Mouse (Mus musculus) ovary, postnatal 10 days (tissue): ENCODE results near the gene Dkkl1.
"Not testable (repeated sequence)": the region's sequence is repeated elsewhere in the genome, so short reads cannot be mapped to it uniquely, and the experiment has no call there.

Source experiments
- DNase-seq: peaks from one replicate; pipeline ENCODE4 v3.0.0; 2022; ENCODE audit warnings: low spot score

Gene Dkkl1

DNA sequence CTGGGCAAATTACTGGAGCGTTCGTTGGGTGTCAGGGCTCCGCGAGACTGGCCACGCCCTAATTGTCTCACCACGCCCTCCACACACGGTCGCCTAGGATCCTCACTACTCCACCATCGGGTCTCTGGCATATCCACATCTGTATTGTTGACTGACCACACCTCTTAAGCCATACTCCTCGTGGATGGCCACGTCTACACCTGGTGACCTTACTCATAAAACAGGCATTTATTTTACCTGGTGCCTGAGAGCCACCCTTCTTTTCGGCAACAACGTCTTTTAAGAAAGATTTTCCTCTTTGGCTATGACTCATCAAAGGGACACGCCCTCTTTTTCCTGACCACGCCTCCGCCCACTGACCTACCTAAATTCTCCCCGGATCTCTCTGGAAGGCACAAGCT is at the start of gene Dkkl1:
Gene Dkkl1 (minus strand): TSS at position 297 of the 401 bp plus-strand sequence.
- DNase-seq: no peak

DNA sequence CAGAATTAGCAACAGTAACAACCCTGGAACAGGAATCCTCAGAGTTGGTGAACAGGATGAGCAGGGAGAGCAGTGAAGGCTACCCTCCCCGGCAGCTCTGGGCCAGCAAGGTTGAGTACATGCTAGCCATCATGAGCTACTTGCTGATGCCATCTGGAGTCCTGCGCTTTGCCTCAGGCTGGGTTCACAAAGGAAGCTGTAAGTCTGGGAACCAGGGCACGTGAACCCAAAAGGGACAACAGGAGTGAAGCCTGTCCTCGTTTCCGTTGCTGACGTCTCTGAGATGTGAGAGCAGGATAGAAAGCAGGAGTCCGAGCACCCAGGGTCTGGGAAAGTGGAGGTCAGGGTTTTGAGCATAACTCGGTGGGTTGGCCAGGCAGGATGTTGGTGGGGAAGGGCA is 47.3 kb upstream of the Dkkl1 start:
- no peak for DNase-seq

DNA sequence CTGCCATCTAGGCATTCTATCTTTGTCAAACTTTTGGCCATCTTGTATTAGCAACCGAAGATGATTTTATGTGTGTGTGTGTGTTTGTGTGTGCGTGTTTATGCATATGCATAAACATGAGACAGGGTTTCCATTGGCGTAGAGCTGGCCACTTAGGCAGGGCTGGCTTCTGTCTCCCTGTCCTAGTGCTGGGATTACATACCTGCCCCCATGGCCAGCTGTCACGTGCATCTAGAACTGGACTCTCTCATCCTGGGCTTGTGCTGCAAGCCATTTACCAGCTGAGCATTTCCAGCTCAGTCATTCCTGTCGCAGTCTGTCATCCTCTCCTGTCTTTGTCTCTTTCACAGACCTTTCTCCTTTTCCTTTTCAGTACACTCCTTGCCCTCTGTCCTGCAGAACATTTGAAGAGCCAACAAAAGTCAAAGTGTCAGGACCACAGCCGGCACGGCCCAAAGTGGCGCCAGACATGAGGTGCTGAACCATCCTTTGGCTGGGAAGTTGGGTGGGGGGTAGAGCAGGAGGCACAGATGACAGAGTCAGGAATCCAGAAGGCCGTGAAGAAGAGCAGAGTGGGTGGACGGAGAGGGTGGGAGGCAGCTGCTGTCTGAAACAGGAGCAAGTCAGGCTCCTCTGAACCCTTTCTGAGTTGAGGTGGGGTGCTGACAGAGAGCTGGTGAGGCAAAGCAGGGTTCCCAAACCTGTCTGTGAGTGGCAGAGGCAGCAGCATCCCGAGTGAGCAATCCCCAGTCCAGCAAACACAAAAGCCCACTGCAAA is 45.3 kb upstream of the Dkkl1 start:
- DNase-seq: no peak

DNA sequence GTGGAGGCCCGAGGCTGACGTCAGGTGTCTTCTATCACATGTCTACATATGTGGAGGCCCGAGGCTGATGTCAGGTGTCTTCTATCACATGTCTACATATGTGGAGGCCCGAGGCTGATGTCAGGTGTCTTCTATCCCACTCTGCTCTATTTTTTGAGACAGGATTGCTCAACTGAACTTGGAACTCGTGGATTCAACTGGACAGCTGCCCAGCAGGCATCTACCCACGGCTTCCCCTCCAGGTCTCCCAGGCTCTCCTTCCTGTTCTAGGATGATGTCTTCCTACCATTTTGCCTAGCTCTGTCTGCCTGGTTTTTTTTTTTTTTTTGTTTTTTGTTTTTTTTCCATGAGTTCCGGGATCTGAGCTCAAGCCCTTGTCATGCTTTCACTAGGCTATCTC is 43.9 kb upstream of the Dkkl1 start:
- not testable (repeated sequence) for DNase-seq

DNA sequence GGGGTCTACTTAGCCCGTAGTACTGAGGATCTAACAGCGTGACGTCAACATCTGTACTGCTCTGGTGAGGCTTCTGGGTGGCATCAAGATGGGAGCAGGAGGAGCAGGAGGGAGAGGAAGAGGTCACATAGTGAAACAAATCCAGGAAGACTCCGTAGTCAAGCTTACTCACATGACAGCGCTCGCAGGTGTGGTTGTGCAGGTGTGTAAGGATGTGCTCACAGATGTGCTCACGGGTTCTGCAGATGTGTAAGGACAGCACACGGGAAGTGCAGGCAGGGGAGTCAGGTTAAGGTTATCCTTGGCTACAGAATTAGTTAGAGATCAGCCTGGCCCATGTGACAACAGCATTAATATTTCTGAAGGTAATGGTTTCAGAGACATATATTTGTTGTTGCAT is 41.9 kb upstream of the Dkkl1 start:
- no peak for DNase-seq

DNA sequence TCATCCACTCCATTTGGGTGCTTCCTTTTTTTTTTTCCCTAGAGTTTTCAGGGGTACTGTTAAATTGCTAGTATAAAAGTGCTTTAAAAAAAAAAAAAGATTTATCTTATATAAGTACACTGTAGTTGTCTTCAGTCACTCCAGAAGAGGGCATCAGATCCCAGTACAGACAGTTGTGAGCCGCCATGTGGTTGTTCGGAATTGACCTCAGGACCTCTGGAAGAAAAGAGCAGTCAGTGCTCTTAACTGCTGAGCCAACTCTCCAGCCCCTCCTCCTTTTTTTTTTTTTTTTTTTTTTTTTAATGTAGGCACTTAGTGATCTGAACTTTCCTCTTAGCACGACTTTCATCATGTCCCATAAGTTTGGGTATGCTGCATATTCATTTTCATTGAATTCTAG is 35.7 kb upstream of the Dkkl1 start:
- no peak for DNase-seq

DNA sequence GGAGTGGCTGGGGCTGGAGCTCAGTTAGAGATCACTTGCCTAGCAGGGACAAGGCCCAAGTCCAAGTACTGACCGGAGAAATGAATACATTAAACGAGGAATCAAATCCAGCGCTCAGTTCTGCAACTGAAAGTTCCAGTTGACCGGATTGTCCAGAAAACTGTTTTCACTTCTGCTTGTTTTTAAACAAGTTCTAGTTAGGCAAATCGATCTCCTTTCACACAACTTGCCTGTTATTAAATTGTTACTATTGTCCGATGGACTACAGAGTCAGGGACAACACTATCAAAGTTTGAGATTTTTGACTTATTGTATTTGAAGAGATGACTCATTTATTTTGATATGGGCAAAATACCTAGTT is 29.4 kb upstream of the Dkkl1 start:
- no peak for DNase-seq

DNA sequence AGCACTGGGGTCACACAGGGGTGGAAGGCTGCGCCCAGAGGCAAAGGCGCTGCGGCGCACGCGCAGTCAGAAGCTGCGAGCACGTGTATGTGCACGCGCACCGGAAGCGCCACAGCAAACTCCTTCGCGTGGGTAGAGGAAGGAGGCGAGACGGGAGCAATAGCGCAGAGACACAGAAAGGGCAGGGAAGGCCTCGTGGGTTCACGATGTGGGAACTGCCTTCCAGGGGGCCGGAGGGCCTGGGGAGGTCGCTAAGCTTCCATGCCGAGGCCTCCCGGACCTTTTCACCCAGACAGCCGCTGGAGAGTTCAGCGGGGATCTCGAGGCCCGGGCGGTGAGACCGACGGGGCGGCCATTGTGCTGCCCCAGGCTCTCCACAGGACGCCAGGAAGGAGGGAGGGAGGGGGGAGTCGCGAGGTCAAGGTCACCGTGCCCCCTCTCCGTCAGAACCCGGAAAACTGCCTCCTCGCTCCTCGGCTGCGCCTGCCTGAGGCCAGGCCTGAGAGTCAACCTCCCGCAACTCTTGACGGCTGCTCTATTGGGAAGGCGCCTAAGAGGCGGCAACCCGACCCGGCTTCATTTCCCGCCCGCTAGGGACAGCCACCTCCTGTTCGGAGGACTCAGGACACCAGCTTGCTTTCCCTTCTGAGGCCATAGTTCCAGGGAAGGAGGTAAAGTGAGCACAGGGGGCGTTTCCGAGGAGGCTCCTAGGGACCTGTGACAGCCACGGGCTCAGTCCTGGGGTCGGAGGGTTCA is 28.9 kb upstream of the Dkkl1 start, which contains the start of gene Slc6a16:
Gene Slc6a16 (plus strand): TSS at position 453 of the 756 bp plus-strand sequence.
- no peak for DNase-seq

DNA sequence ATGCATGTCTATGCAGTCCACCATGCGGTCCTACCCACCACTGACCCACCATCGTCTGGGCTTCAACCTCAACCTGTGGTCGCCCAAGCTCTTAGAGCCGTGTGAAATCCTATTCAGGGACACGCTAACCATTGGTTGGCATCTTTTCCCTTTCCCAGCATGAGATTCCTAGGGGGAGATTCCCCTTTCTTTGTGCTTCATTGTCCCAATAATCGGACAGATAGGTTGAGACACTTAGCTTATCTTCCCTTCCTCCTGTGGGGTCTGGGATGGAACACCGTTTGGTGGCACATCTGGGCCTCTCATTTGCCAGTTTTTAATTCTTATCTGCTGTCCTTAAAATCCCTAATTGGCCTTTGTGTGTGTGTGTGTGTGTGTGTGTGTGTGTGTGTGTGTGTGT is 28.2 kb upstream of the Dkkl1 start:
- no peak for DNase-seq

DNA sequence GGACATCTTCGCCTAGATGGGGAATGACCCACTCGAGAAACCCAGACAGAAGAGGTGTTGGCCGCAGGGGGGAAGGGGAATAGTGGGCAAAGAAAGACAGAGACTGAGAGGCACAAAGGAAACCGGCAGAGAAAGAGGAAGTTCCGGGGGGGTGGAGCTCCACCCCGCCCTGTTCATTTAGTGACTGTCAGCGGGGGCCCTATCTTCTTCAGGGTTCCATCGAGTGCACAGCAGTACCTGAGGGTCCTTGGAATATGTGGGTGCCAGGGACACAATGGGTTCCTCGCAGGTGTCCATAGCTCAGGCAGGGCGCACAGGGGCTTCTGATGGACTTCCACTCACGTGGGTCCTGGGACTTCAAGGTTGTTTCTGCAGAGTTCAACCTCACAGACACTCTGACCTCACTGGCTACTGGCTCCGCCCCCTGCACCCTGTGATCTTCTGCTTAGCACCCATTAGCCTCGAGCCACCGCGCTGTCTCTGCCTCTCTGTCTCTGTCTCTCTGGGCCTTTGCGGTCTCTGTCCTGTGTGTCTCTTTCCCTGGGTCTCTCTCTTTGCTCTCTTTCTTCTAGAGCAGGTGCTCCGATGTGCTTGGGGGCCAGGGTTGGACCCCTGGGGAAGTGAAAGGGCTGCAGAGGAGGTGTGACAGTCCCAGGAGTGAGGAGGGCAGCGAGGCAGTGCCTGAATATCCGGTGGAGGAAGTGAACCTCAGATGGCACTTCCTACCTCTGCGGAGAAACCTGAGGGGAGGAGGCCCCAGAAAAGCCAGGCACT is 27.0 kb upstream of the Dkkl1 start, which contains the start of gene Cd37:
Gene Cd37 (minus strand): TSS at position 393 of the 774 bp plus-strand sequence.
- no peak for DNase-seq

DNA sequence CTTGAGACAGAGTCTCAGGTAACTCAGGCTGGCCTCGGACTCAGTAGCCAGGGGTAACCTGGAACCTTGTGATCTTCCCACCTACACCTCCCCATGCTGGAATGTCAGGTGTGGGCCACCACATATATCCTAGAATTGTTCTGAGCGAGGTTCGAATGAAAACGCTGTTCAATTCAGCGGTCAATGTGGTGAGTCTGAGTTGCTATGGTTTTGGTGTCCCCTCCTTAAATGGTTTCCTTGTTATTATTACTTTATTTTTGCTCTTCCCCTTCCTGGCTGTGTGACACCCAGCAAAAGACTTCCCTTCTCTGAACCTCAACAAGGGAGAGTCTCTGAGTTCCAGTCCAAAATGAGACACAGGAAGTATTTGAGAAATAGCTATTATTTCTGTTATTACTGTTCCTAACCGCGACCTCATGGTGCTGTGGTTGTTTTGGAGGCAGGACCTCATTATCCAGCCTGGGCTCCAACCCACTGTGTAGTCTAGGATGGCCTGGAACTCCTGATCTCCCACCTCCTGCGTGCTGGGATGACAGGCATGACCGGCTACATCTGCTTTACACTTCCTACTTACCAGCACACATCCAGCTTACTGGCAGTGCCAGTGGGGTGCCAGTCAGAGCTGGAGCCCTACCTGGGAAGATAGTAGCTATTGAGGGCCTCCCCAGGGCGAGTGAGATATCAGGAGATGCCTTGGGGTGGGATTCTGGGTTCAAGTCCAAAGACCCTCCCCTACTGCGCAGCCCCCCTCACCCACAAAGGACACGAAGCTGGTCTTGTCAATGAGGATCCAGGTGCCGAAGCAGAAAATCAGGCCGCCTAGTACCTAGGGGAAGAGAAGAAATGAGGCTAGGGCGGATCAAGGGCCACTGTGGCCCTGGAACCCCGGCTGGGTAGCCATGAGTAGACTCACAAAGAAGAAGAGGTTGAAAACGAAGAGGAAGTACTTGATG is 26.1 kb upstream of the Dkkl1 start:
- no peak for DNase-seq

DNA sequence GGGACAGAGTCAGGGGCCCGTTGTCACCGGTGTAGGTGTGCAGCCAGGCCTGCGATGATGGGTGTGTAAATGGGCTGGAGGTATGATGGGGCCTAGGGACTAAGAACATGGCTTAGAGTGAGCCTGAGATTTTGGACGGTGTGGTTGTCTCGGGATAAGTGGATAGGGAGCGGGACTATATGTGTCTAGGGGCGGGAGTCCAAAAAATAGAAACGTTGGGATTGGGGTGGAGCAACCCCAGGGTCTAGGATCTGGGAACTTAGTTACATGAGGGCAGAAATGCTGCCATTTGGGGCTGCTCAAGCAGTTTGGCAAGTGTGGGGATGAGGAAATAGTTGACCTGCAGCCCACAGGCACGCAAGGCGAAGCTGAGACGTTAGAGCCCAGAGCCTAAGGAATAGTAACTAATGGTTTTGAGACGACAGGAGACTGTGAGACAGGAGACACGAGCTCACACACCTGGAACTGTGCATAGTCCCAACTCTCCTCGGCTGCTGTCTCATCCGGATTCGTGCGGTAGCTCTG is 23.8 kb upstream of the Dkkl1 start:
- no peak for DNase-seq

DNA sequence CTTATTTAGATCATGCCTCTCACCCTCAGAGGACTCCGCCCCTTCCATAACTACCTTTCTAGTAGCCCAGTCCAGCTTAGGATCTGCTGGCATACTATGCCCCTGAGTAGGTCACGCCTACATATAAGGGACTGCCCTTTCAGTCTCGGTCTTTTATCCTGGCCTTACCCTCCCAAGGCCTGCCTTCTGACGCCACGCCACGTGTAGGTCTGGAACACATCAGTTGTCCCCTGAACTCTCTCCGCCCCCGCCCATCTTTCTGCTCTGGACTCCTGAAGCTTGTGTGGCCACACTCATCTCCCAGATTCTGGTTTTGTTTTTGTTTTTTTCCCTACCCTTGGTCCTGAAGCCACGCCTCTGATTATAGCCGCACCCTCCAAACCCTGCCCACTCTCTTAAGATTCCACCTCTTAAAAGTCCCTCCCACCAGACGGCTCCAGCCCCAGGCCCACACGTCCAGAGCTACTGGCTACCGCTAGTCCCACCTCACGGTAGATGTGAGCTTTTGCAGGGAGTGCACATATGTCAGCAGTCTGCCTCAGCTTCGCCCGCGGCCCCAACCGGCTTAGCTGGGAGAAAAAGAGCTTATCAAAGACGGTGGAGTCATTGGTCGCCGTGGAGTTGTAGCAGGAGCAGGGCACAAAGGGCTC is 23.1 kb upstream of the Dkkl1 start:
- DNase-seq: no peak

DNA sequence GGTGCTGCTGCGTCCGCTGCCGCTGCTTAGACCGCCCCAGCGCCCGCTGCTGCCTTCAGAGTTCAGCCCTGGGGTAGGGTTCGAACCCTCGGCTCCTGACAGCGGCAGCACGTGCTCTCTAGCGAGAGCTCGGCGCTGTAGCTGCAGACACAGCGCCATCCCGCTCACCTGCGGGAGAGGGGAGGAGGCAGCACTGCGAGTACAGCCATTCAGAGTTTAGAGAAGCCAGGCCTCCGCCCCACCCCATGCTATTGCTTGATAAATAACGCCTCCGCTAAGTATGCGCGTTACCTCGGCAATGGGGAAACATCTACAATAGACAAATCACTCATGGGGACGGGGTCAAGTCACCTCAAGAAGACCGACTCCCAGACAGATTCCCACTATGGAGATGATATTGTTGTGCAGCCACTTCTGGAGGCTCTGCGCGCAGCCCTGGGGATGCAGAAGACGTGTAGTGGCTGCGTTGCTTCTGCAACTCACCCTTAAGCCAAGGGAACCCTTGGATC is 22.4 kb upstream of the Dkkl1 start:
- DNase-seq: no peak

DNA sequence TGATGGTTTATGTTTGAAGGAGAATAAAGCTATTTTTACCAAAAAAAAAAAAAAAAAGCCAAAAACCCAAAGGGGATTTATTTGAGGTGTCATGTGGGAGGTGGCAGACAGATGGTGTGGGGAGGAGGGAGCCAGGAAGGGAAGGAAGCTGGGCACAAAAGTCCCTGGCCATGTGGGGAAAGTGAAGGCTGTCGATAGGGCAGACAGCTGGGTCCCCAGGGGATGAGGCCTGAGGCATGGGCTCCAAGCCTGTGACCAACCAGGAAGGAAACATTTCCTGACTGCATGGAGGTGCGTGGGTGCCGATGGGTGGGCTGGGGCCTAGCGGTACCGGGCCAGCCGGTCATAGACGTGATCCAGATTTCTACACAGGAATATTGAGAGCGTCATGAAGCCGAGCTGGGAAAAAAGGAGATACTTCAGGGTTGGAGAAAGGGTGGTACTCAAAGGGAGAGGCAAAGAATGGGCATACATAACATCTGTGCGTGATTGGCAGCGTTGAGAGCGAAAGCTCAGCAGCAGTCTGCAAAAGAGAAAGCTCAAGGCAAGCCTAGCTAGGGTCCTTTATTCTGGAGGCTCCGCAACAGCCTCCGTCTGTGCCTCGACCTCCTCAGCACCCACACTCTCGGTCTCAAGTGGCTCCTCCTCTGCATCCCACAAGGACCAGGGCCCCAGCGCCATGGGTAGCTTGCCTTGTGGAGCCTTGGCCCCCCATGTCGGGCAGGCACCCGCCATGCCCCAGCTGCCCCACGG is 21.8 kb upstream of the Dkkl1 start:
- no peak for DNase-seq

DNA sequence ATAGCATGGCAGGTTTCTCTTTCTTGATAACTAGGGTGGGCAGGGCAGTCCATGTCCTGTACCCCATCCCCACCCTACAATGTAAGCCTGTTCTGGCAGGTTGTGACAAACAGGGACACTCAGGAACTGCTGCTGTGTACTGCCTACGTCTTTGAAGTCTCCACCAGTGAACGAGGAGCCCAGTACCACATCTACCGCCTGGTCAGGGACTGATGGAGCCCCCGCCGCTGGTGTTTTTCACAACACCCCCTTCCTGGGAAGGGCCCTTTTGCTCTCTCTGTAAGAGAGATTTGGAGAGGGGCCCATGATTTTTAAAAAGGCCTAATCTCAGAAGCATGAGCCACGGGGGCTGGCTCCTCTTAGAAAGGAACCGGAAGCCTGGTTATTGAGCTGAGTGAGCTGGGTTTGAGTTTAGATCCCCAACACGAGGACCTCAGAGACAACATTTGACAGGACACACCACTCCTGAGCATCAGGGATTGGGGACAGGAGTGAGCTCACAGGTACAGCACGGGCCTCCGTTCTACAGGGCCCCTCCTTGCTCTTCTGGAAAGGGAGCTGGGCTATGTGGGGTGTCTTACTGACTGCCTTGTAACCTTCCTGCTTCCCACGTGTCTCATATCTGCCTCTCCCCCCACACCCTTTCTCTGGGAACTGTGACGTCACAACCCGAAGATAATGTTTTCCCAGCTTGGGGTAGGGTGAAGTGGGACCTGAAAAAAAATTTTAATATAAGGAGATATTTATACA is 20.9 kb upstream of the Dkkl1 start:
- DNase-seq: no peak

DNA sequence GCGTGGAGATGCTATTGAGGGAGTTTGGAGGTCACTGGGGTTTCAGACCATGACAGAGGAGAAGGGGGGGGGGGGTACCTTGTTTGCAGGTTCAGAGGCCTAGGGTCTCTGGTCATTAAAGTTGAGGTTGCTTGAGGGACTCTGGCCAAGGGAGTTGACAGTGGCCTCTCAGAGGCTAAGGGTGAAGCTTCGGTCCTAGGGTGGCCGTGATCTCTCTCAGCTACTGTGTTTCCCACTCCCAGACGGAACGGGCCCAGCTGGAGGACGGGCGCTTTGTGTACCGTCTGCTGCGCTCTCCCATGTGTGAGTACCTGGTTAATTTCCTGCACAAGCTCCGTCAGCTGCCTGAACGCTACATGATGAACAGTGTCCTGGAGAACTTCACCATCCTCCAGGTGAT is 20.0 kb upstream of the Dkkl1 start:
- DNase-seq: no peak

DNA sequence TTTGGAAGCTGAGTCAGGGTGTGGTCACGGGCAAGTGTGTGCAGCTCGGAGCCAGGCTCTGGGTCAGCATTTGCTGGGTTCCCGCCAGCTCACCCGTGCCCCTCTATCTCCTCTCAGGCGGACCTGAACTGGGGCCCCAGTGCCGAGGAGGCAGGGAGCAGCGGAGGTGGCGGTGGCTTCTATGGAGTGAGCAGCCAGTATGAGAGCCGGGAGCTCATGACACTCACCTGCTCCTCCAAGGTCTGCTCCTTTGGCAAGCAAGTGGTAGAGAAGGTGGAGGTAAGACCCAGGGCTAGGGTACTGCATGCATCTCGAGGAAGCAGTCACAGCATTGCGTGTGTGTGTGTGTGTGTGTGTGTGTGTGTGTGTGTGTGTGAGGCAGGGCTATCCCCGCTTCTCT is 19.2 kb upstream of the Dkkl1 start:
- DNase-seq: no peak
